Mouse (Mus musculus) frontal cortex, postnatal 14 days (tissue): Measurements from ENCODE around the gene Map3k21.

Source experiments
- DNase-seq, 2 experiments: peaks; one replicate each; pipeline ENCODE4 v3.0.0; 2022; ENCODE audit warnings: low spot score in 2 of 2

The Map3k21 gene

DNA sequence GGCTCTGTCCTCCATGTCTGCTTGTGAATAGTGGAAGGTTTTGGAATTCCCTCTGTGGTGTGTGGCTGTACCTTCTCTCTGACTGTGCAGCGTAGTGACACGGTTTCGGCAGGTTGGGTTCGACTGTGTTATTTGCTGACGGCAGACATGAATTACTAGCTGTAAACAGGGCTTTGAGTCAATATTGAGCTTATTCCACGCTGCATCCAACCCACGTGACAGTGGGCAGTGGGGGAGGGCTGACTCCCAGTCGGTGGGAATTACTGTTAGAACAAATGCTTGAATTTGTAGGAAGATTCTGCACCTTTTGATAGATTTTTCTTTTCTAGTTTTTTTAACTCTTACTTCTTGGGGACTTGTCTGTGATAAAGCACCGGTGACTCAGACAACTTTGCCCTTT lies 4.1 kb downstream of the Map3k21 start:
- no peak for DNase-seq

DNA sequence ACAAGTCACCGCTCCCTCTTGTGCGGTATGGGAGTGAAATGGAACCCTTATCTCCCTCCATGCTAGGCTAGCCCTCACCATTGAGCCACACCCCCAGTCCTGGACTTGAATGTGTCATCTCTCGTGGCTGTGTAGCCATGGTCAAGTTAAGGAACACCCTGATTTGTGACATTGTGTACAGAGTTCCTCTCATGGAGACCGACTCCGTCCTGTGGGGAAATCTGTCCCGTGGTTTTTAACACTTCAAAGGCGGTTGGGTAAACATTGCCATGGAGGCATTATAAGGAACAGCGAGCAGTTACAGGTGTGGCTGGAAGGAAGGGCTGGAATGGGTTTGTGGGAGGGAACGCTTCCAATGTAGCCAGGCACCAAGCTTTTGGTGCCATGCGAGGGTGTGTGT lies 6.8 kb downstream of the Map3k21 start:
- no peak for DNase-seq

DNA sequence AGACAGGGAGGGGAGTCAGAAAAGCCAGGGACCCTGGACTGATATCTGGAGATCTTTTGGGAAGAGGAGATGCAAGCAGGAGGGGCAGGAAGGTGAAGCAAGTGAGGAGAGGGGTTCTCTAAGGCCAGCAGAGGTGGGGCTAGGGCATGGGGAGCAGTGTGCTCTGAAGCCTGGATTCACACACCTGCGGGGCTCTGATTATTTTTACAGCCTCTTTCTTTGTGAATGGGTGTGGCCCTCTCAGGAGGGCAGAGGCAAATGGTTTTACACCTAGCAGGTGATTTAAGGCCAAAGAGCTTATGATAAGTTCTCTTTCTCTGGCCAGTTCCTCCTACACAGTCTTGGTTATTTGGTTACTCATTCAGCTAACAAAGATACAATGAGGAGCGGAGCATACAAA lies 8.5 kb downstream of the Map3k21 start:
- DNase-seq = no peak

DNA sequence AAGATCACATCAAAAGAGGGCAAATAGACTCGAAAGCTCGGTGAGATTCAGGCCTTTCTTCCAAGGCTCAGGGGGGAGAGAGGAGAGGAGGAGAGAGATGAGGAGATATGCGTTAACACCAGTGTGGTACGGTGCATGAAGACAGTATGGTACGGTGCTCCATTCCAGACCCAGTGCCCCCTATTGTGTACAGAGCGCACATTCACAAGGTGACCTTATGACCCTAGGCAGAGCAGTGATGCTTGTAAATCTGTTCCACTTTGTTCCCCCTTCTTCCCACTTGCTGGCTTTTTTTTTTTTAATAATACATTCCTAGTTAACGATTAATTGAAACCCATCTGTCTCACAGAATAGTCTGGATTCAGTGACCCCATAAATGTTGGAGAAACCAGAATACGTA lies 9.3 kb downstream of the Map3k21 start:
- DNase-seq = no peak

DNA sequence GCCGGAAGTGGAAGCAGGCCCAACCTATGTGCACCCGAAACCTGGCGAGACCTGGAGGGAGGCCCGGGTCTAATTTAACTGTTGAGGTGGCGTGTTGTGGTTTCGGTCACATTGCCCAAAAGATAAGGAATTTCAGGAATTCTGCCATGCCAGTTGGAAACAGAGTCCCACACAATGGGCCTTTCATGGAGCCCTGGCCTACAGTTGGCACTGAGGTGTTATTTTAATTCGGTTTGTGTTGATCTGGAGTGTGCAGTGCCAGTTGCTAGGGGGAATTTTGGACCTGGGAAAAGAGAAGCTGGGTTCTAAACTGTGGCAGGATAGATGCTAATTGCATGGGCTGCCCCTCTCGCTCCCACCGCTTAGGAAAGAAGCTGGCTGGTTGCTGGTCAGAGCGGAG lies 10.0 kb downstream of the Map3k21 start:
- DNase-seq = no peak

DNA sequence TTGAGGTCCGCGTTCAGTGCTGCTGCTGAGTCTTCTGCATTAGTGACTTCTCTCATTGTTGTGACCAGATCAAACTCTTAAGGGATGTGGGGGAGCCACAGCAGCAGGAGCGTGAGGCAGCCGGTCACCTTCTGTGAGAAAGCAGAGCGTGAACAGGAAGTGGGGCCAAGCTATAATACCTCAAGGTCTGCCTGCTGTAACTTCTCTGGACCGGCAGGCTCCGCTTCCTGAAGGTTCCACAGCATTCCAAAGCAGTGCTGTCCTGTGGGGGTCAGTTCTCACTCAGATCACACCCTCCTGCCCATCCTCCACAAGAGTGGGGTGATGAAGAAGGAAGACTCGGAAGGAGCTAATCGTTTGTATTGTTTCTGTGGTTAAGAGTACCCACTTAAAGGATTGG lies 10.5 kb downstream of the Map3k21 start:
- no peak for DNase-seq

DNA sequence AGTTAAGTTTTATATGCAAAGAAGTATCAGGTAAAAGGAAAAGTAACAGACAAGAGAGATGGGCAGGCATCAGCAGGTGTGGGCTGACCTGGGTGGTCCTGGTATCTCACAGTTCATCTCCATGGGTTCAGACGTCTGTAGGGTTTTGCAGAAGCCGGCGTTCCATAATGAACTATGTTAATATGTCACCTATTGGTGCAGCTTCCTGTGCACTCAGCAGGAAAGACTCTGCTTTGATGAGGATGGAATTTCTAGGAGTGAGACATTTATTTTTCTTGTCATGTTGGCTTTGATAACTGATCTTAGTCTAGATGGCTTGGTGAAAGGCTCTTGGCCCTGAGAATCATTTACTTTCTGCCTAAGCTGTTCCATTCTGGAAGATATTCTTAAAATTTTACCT lies 12.1 kb downstream of the Map3k21 start:
- DNase-seq = no peak

DNA sequence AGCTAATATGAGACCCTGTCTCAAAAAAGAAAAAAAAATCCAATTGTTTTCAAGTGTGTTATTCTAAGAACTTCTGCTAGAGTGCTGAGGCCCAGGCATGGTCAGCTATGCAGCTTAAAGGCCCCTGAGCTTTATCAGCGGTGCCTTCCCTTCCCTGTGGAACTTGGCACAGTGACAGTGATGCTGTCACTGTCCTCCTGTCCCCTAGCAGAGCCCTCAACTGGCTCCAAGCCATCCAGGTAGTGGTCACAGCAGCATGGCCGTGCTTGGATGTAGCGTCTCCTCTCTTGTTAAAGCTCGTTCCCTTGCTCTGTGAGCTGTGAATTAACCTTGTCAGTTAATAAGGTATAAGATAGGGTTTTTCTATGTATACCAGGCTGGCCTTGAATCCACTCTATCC lies 16.4 kb downstream of the Map3k21 start:
- DNase-seq = no peak

DNA sequence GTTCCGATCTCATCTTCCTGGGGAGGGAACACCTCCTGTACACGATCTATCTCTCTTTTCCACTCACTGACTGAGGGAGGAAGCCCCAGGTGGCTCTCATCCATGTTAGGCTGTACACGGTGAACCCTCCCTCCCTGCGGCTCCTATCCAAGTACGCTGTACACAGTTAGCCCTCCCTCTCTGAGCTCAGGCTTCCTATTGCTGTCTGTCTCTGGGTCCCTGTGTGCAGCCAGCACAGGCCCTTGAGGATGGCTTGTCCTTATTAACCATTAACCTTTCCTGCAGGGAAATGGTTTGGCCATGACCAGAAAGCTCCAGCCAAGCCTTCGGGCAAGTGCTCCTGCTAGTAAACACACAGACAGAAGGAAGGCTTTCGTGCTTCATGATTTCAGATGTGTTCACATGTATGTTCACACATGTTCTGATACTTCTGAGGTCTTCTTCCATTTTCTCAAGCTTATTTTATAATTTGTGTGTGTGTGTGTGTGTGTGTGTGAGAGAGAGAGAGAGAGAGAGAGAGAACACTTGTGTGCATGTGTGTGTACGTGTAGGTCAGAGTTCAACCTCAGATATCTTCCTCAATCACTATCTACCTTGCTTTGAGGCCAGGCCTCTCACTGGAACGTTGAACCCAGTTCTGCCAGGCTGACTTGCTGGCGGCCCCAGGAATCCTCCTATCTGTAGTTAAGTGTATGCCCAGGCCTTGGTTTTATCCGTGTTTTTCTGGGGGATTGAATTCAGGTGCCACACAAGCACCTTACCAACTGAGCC lies 20.2 kb downstream of the Map3k21 start:
- no peak for DNase-seq

DNA sequence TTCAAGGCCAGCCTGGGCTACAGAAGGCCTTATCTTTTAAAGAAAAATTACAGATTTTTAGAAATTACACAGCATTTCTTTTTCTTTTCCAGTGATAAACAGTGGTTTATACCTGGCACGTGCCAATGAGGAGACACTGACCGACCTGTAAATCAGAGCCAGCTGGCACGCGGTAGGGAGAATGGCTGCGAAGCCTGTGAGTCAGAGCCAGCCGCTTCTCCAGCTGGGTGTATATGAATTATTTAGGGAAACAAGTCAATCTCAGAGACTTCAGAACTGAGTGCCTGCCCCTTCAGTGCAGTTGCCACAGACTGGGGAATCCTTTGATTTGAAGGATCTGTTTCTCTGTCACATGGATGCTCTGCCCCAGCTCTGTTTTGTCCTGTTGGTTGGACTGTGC lies 21.6 kb downstream of the Map3k21 start:
- no peak for DNase-seq

DNA sequence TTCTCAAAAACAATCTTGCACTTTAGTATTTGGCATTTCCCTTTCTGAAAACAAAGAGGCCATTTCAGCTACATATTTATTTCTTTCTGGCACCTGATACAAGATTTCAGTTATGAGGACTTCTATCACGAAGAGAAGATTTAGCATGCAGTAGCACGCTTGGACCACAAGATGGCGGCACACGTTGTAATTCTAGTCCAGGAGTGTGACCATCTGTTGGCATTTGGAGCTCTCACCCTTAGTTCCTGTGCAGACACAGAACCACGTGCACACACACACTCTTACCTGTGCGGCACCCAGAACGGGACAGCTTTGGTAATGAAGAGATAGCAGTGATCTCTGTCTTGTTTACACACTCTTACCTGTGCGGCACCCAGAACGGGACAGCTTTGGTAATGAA lies 25.4 kb downstream of the Map3k21 start:
- peak in 1 of 2 experiments; percentile 67 for DNase-seq

DNA sequence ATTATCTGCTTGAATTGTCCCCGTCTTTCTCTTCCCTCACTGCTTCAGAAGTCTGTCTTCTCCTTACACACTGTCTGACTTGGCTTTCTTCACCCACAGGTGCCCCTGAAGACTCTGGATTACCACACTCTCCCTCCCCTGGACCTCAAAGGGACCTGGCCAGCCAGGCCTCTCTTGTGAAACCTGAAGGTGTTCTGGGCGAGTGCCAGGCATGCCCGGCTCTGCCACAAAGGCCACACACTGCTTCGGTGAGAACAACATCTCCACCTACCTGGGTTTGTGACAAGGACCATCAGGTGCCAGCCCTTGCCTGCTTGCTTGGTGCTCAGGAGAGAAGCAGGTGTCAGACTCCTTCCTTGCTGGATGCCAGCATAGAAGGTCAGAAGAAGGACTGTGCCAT lies 34.3 kb downstream of the Map3k21 start:
- no peak for DNase-seq

DNA sequence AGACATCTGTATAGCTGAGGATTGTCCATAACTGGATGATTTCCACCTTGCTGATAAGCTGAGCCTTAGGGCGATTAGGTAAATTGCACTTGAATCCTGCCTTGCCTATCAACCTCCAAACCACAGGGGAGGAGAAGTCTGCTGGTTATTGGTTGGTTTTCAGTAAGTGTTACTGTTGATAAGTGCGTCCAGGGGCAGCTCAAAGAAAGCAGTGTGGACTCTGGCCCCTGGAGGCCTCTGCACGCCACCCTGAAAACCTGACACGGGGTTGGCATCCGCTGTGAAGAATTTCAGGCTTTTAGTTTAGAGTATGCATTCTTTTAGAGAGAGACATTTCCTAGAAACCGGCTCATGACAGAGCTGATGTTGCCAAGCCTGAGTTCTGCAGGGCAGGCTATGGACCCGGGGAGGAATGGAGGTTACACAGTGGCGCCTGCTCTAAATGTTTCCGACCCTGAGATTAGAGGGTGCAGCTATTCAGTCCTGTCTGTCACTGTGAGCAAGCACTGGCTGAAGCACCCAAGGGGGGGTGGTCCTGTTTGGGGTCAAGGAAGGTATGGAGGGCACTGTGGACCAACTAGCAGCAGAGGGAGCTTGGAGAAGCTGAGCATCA lies 38.6 kb downstream of the Map3k21 start:
- DNase-seq = no peak

DNA sequence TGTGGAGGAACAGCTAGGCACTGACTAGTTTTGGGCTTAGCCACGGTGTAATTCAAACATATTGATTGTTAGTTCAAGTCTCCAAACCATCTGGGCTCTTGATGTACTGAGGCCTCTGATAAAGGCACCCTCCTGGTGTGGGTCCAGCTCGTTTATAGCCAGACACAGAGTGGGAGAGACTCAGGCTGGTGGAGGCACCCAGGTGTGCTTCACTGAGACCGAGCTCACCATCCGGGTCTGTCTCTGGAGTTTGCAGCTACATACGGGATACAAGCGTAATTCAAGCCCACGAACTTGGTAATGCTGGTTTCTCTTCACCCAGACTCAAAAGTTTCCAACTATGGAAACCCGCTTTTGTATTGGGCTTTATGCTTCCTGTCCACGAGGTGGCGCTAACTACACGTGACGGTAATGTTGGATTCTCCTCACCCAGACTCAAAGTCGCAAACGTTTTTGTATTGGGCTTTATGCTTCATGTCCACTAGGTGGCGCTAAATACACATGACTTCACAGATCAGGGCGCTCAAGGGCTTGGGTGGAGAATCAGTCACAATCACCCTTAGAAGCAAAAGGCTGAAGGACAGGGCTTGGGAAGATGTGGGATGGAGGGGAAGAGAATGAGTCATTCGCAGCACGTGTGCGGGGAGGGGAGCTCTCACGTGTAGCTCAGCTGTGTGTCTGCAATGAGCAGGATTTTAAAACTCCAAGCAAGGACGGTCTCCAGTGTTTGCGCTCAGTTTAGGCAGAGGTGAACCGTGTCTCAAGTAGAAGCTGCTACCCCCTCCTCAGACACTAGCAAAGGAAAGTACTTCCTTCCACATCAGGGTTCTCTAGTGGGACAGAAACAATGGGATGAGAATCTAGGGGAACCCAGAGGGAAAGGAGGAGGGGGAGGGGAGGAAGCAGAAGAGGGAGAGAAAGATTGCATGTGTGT lies 40.0 kb downstream of the Map3k21 start:
- DNase-seq = peak; percentile 74 to 78

DNA sequence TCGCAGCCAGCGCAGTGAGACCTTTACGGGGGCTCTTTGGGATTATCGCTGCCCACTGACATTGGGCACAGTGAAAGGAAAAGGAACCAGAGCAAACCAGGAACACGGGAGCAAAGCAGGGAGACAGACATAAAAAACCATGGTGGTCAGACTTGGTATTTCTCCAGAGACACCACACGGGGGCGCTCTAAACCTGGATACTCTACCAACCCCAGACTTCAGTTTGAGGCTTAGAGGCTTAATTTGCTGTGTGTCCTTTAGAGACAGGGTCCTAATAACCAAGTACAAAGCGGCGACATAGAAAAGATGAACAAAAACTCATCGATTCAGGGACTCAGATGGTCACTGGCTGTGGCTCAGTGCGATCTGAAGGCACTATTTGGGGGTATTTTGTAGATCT lies 45.4 kb downstream of the Map3k21 start:
- peak in 1 of 2 experiments; percentile 44 for DNase-seq

DNA sequence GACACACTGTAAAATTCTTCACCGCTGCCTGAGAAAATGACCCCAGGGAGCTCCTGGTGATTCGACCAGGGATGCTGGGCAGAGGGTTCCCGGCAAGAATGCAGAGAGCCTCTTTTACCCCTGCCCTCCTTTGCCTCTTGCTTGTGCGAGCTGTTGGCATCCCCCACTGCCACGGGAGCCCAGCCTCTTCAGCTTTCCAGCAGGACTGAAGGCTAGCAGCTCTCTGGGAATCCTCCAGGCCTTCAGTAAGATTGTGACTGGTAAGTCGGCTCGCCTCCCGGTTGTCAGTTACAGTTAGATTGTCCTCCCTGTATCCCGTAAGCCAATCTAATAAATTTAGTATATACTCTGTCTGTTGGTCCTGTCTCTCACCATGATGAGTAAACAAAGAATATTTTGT lies 46.5 kb downstream of the Map3k21 start:
- no peak for DNase-seq

DNA sequence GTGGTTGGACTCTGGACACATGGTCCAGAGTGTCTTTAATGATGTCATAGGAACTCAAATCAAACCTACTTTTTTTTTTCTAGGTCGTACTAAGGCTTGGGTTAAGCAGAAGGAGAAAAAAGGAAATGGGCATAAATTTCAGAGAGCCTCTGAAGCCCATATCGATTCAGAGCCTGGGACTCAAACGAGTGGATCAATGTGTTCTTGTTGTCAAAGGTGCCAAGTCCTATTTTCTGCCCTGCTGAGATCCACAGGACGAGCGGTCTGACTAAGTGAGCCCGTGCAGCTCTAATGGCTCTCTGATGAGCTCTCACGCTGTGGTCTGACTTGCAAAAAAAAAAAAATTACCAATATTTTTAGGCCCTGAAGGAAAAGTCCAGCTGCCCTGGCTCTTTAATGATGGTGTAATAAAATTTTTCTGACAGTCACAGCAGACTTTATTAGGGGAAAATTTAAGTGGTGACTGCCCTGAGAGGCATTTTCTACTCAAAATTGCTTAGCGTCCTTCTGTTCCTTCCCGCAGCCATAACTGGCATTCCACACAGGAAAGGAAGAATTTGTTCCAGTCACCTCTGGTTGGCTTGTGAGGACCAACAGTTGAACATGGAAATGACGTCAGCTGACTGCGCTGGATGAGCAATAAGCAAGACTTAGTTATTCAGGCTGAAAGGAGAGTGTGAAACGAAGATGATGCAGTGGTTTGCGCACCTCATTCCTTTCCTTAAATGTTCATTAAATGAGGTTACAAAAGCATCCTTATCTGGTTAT lies 47.2 kb downstream of the Map3k21 start:
- DNase-seq = no peak

DNA sequence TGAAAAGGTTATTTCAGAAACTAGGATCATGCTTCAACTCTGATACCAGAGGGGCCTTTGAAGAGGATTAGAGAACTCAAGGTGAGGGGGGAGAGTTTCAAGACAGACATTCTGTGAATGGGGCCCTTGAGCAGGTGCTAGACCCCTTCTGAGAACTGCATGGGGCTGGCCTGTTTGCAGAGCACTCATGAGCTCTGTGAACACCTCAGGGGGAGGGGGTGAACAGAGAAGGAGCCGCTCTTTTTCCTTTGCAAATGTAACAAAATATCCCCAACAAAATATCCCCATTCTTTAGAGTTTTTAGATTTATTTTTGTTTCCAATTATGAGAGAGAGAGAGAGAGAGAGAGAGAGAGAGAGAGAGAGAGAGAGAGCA lies 47.7 kb downstream of the Map3k21 start:
- no peak for DNase-seq

DNA sequence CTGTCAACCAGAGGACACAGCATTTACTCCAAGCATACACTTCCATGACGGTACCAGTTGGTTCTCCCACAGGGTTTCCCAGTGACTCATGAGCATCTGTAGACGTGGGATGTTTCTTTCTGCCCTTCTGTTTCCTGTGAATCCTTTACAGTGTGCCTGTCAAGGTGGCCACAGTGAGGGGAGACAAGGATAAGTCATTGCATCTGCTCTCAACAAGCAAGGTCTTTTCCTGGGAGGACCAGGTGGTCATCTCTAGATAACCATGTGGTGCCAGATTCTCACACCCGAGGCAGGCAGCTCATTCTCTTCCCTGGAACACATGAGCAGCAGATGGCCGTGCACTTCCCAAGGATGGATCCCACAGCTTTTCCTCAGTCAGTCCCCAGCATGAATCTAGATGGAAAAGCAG lies 49.1 kb downstream of the Map3k21 start:
- peak; percentile 50 to 60 for DNase-seq

DNA sequence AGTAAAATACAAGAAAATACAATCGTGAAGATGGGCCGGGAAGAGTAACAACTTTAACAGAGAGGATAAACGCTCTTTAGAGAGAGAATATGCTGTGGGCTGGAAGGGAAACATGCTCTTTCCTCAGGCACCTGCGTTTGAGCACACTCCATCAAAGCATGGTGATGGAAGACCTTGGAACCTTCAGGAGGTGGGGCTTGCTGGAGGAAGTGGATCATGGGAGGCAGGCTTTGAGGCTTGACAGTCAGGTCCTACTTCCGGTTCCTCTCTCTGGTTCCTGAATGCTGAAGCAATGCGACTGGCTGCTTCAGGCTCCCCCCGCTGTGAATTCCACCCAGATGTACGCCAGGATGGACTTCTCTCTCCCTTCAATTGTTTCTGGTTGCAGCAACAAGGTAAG lies 49.8 kb downstream of the Map3k21 start:
- DNase-seq = no peak

DNA sequence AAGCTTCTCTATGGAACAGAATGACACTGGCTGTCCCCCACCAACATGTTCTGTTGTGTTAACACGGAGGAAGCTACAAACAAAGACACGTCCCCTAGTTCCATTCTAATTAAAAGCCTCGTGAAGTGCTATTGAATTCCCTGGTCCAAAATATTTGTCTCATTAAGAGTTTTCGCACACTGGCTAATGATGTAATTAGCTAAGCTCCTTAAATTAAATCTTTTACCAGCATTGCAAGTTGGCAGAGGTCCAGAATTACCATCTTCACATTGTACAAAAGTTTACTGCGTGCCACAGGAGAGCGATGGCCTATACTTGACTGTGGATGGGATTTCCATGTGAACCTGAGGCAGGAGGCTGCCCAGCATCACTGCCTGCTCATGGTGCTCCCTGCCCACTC lies 51.5 kb downstream of the Map3k21 start:
- no peak for DNase-seq

DNA sequence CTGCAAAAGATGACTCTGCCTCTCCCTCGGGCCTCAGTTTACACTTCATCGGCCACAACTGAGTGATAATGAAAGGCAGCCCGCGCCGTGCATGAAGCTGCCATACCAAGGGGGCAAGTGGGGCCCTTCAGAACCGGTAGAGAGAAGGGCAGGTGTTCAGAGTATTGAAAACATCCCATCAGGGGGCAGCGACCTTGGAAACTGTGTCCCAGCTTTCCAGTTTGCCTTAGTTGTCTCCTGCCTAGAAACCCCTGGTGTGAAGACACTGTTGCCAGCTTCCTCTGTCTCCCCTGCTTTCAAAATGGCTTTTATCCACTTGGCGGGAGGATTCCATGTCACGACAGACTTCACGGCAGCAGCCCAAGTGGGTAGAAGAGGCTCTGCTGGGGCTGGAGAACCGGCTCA lies 53.6 kb downstream of the Map3k21 start:
- DNase-seq = no peak
